Mouse (Mus musculus) layer of hippocampus, postnatal 36 days (tissue): Measurements from ENCODE around the gene Srbd1. TPM values are rescaled to one million over a fixed set of nuclear protein-coding genes. Genes with fewer than 3 reads are reported as not detected.

Experiments used
- DNase-seq, 2 experiments: peaks; one replicate each; pipeline ENCODE4 v3.0.0; 2022
- total RNA-seq, 2 experiments: library from RNA; stranded (reverse); gene quantifications; 2 replicates each; pipeline ENCODE4 v1.2.3; 2021

Gene Srbd1
- total RNA-seq, 2 experiments from 2014 or later: 16.2 to 16.6 TPM

- DNase-seq: no peak
Measured at GRCm38 (mm10) chr17:85978876-85979275, 166.1 kb downstream of the Srbd1 start.

- no peak for DNase-seq
Measured at GRCm38 (mm10) chr17:85975077-85975476, 169.9 kb downstream of the Srbd1 start.

- DNase-seq: no peak
Measured at GRCm38 (mm10) chr17:85974591-85974990, 170.4 kb downstream of the Srbd1 start.

GRCm38 (mm10) chr17:85971120-85971519 is 173.9 kb downstream of the Srbd1 start:
- no peak for DNase-seq

GRCm38 (mm10) chr17:85961653-85962052 is 183.3 kb downstream of the Srbd1 start:
- DNase-seq: no peak

GRCm38 (mm10) chr17:85951771-85952170 is 193.2 kb downstream of the Srbd1 start:
- no peak for DNase-seq

GRCm38 (mm10) chr17:85949919-85950505 is 195.0 kb downstream of the Srbd1 start:
- DNase-seq: no peak

- DNase-seq: no peak
Measured at GRCm38 (mm10) chr17:85948911-85949909, 195.8 kb downstream of the Srbd1 start.

- DNase-seq: no peak
Measured at GRCm38 (mm10) chr17:85944726-85945125, 200.2 kb downstream of the Srbd1 start.

- no peak for DNase-seq
Measured at GRCm38 (mm10) chr17:85943994-85944640, 200.9 kb downstream of the Srbd1 start.

- DNase-seq: no peak
Measured at GRCm38 (mm10) chr17:85943551-85943981, 201.4 kb downstream of the Srbd1 start.

- no peak for DNase-seq
Measured at GRCm38 (mm10) chr17:85943071-85943470, 201.9 kb downstream of the Srbd1 start.

GRCm38 (mm10) chr17:85942123-85942522 is 202.9 kb downstream of the Srbd1 start:
- DNase-seq: no peak

- no peak for DNase-seq
Measured at GRCm38 (mm10) chr17:85941141-85941738, 203.7 kb downstream of the Srbd1 start.

GRCm38 (mm10) chr17:85937131-85937530 is 207.8 kb downstream of the Srbd1 start:
- no peak for DNase-seq

- DNase-seq: no peak
Measured at GRCm38 (mm10) chr17:85935268-85935667, 209.7 kb downstream of the Srbd1 start.

Other genes with a start within 250 kb of the Srbd1 start
- gene Prkce, start 22.6 kb upstream of the Srbd1 start, total RNA-seq: 100 to 1,000 TPM; 416 to 425 TPM